Mouse (Mus musculus) cerebral cortex, adult 2 months (tissue): ENCODE measurements around the gene Arel1.

Experiments
- WGBS: fragments of 180-500 bp; shearing (Covaris S2); methylation state at CpG from one replicate; pipeline ENCODE4 v1.1.7; 2018; 5-methylcytosine and 5-hydroxymethylcytosine counted together

The Arel1 gene

GRCm38 (mm10) chr12:84970428-84971096, at the start of gene Arel1, which contains the start of gene Fcf1:
TSS of gene Arel1 (minus strand) at chr12:84970900.
TSS of gene Fcf1 (plus strand) at chr12:84970897.
- under 1% methylated on average over 42 of the region's 42 CpGs for WGBS

- 94% methylated on average over 2 of the region's 2 CpGs for WGBS
These were observed 41.5 kb upstream of the Arel1 start for GRCm38 (mm10) chr12:85012185-85012584.

GRCm38 (mm10) chr12:85010541-85010940, 39.8 kb upstream of the Arel1 start:
- 57% methylated on average over 2 of the region's 2 CpGs for WGBS

GRCm38 (mm10) chr12:85009776-85010175, 39.1 kb upstream of the Arel1 start:
- 62% methylated on average over 1 of the region's 1 CpGs for WGBS

GRCm38 (mm10) chr12:85006206-85006605, 35.5 kb upstream of the Arel1 start:
- WGBS: 22% methylated on average over 1 of the region's 1 CpGs

GRCm38 (mm10) chr12:84996501-84997398, 26.1 kb upstream of the Arel1 start:
- WGBS: 1% methylated on average over 44 of the region's 44 CpGs

GRCm38 (mm10) chr12:84996083-84996496, 25.4 kb upstream of the Arel1 start, which contains the start of gene Ylpm1:
TSS of gene Ylpm1 (plus strand) at chr12:84996321.
- WGBS: under 1% methylated on average over 45 of the region's 45 CpGs

- WGBS: 92% methylated on average over 9 of the region's 9 CpGs
These were observed 24.5 kb upstream of the Arel1 start for GRCm38 (mm10) chr12:84995112-84995761.

GRCm38 (mm10) chr12:84989456-84989855, 18.8 kb upstream of the Arel1 start:
- WGBS: 54% methylated on average over 4 of the region's 4 CpGs

- 91% methylated on average over 2 of the region's 2 CpGs for WGBS
These were observed 8.7 kb upstream of the Arel1 start for GRCm38 (mm10) chr12:84979264-84979862.

GRCm38 (mm10) chr12:84969656-84970427, 858 bp downstream of the Arel1 start:
- 19% methylated on average over 15 of the region's 15 CpGs for WGBS

- WGBS: 77% methylated on average over 16 of the region's 16 CpGs
These were observed 1.7 kb downstream of the Arel1 start for GRCm38 (mm10) chr12:84968831-84969655.

- 84% methylated on average over 7 of the region's 7 CpGs for WGBS
These were observed 8.1 kb downstream of the Arel1 start for GRCm38 (mm10) chr12:84962606-84963005.

GRCm38 (mm10) chr12:84958794-84959356, 11.8 kb downstream of the Arel1 start:
- 80% methylated on average over 1 of the region's 1 CpGs for WGBS

GRCm38 (mm10) chr12:84956317-84956716, 14.4 kb downstream of the Arel1 start:
- 71% methylated on average over 3 of the region's 3 CpGs for WGBS

GRCm38 (mm10) chr12:84952351-84952750, 18.3 kb downstream of the Arel1 start:
- WGBS: 37% methylated on average over 1 of the region's 1 CpGs

GRCm38 (mm10) chr12:84951531-84951930, 19.2 kb downstream of the Arel1 start:
- 45% methylated on average over 8 of the region's 8 CpGs for WGBS

GRCm38 (mm10) chr12:84950763-84951162, 19.9 kb downstream of the Arel1 start:
- 73% methylated on average over 6 of the region's 6 CpGs for WGBS

- WGBS: 51% methylated on average over 6 of the region's 6 CpGs
These were observed 22.0 kb downstream of the Arel1 start for GRCm38 (mm10) chr12:84948584-84949285.
